In the genomic region with DNA sequence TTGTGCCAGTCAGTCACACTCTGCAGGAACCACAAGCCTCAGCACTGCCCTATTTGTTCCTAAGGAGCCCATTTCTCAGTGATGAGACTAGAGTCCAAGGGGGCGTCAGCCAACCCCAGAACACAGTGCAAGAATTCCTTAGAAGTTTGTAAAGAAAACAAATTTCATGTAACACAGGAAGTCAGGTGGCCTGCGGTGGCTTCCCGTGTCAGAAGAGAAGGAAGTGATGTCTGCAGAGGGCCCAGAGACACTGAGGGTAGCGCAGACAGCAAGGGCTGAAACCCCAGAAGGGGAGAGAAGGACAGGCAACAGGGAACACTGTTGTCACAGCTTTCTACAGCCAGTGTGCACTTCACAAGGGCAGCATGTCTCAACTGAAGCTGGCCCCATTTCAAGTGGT, we compare ENCODE assay signal across 13 mouse cellular contexts. TPM values are rescaled to one million over a fixed set of nuclear protein-coding genes. Genes with fewer than 3 reads are reported as not detected.
A peak's percentile ranks its signal among the peaks of the same experiment; 100 is the strongest.
DNase-seq lines count a peak whose midpoint lies in the region; ATAC-seq and TF ChIP-seq lines count a peak whose summit lies in the region.
"Had no signal": no experiment of that assay in that cellular context is flagged by ENCODE, and none has a peak within 500 bp of the region (broad histone marks: within the 10 kb centered on the region; RNA-seq: fewer than 3 reads in every experiment).

No protein-coding gene starts in this region.

- DNase-seq in lung, postnatal 4 days: peak; percentile 25 to 28
- no peak for DNase-seq in lung, postnatal 25 days (ENCODE audit: low spot score)
- peak; percentile 61 to 73 for DNase-seq in thymus, postnatal 36 days
- DNase-seq in left cerebral cortex, postnatal 4 days: no peak
- no peak for DNase-seq in right cerebral cortex, postnatal 14 days
- DNase-seq: cerebellum, adult 2 months; kidney, adult 11 months; kidney, postnatal 36 days had no signal

- no peak for TF ChIP-seq POLR2A in bone marrow, adult 2 months (IDR thresholded peaks at IDR 0.05; ENCODE audit: borderline replicate concordance, control insufficient read depth, low read depth, low read length)

- peak; percentile 41; the same call in 1 of the 2 replicates for ATAC-seq in monocyte, adult 5-6 weeks (replicated peaks; ENCODE audit: insufficient number of reproducible peaks, low FRiP score, low TSS enrichment, poor library complexity, severe bottlenecking)
- no peak for ATAC-seq in frontal cortex, adult (ENCODE audit: low TSS enrichment)

- peaks cover 4% of the 10 kb centered on the region for H3K4me1 ChIP-seq in bone marrow, adult 2 months (ENCODE audit: control insufficient read depth, insufficient read depth, low read length)

- peak overlapping the region; percentile 49 for H3K27ac ChIP-seq in bone marrow, adult 2 months (ENCODE audit: control insufficient read depth, insufficient read depth, low read depth, low read length, poor library complexity)
- H3K27ac ChIP-seq: embryonic facial prominence, embryonic 10.5 days; hindbrain, embryonic 10.5 days had no signal

- H3K4me3 ChIP-seq in bone marrow, adult 2 months (replicated peaks; ENCODE audit: control insufficient read depth, low read depth, low read length): no peak overlapping the region
- H3K4me3 ChIP-seq: embryonic facial prominence, embryonic 10.5 days; hindbrain, embryonic 10.5 days had no signal

- 8% methylated on average over 4 of the region's 4 CpGs for WGBS in bone marrow, adult 2 months

- intact Hi-C loops in left cerebral cortex, postnatal 4 days (cut with DNase I): no loop called here

- no peak for TF ChIP-seq CTCF in bone marrow, adult 2 months (IDR thresholded peaks at IDR 0.05; ENCODE audit: control insufficient read depth, insufficient read depth, low read length)

RNA-seq across cellular contexts. Expression of a gene that starts 19.4 kb away (rescaled TPM):
- polyA plus RNA-seq in bone marrow, adult 2 months (2011; ENCODE audit: insufficient read depth, insufficient read length, low replicate concordance, missing spikeins): 2.9 and 26.5 TPM in 2 replicates
- total RNA-seq in monocyte, adult 5-6 weeks (2017): 35.7 to 65.7 TPM (median 49.1 TPM) in 3 replicates
- total RNA-seq in left cerebral cortex, postnatal 4 days (2021): 10 to 100 TPM; 78.9 to 85.6 TPM

Comparison
In these comparisons a context has a peak if more than half of its experiments do, and no peak if none do; other contexts are left out.
1. DNase-seq: peak in lung, postnatal 4 days (2 of 2) and thymus, postnatal 36 days (2 of 2); none in lung, postnatal 25 days (single experiment), left cerebral cortex, postnatal 4 days (single experiment) and right cerebral cortex, postnatal 14 days (single experiment).